Mouse (Mus musculus): Measurements from ENCODE around the gene Fut11.
"Not testable (repeated sequence)": the region's sequence is repeated elsewhere in the genome, so short reads cannot be mapped to it uniquely, and the experiment has no call there.

The Fut11 gene

DNA sequence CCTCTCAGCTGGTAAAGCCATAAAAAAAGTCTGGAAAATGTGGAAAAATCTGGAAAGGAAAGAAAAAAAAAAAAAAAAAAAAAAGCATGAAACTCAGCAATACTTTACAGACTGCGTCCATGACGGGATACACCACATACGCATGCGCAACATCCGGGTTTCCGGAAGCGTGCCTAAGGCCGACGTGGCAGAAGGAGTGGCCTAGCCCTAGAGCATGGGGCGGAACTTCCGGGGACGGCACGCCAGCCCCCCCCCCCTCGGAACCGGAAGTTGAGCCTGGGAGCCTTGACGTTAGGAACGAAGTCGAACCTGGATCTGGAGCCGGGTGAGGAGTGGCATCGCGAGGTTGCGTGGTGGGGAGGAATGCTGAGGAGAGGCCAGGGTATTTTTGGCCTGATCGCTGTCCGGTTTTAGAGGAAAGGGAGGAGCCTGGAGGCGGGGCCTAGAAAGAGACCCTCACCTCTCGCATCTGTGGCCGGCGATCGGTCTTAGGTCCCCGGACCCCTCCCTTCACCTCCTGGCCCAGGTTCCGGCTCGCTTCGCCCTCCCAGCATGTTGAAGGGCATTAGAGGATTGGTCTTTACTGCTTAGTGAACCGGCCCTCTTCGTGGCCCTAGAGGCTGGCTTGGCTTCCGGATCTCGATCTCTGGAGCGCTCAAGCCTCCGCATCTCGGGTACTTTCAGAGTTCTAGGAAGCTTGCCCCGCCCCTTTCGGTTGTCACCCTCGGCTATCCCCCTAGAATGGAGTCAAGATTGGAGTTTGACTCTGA lies 20.5 kb upstream of the Fut11 start, which contains the start of gene Sec24c:
TSS of gene Sec24c (plus strand) at position 245 of the 770 bp plus-strand sequence.
- peak; percentile 92 to 99 for DNase-seq (ENCODE audit: low spot score in 2 of 2)

DNA sequence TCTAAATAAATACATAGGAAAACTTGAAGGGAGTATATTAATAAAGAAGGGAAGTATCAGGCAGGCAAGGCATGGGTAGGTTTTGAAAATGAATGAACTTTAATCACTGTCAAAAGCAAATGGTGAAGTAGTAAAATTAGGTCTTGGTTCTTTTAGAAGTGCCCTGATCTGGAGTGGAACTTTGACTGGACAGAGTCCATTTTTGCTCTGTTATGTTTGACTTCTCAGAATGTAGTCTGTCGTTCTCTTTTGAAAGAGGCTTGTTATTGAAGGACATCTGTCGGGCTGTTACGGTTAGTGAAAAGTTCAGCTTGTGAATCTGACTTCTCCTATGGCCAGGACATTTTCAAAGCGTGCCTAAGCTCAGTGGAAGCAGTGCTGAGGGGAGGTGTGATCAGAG lies 16.9 kb upstream of the Fut11 start:
- DNase-seq (ENCODE audit: low spot score in 2 of 2), result no peak

GRCm38 (mm10) chr14:20681742-20682141 lies 13.0 kb upstream of the Fut11 start:
- no peak for DNase-seq (ENCODE audit: low spot score in 2 of 2)

DNA sequence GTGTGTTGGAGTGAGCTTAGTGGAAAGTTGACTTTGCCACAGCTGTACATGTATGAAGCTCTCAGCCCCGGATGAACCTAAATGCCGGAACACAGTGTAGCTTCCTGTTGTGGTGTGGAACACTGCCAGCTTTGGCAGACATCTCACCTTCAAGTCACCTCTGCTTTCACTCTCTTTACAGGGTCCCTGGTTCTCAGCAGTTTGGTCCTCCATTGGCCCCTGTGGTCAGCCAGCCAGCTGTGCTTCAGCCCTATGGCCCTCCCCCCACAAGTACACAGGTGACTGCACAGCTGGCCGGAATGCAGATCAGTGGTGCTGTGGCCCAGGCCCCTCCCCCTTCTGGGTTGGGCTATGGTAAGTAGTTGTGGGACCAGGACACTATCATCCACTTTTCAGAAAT lies 12.3 kb upstream of the Fut11 start:
- no peak for DNase-seq (ENCODE audit: low spot score in 2 of 2)

DNA sequence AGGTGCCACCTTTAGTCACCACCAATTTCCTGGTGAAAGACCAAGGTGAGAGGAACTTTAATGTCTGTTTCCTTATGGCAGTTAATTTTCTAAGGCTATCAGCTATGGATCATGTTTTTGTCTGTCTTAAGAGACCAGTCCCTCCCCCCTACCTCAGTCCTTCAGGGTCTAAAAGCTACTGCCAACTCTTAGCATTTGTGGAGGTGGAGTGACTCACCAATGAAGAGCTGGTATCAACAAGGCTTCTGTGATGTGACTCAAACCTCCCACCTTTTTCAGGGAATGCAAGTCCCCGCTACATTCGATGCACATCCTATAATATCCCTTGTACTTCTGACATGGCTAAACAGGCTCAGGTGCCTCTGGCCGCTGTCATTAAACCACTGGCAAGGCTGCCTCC lies 8.2 kb upstream of the Fut11 start:
- DNase-seq (ENCODE audit: low spot score in 2 of 2), result peak; percentile 48

DNA sequence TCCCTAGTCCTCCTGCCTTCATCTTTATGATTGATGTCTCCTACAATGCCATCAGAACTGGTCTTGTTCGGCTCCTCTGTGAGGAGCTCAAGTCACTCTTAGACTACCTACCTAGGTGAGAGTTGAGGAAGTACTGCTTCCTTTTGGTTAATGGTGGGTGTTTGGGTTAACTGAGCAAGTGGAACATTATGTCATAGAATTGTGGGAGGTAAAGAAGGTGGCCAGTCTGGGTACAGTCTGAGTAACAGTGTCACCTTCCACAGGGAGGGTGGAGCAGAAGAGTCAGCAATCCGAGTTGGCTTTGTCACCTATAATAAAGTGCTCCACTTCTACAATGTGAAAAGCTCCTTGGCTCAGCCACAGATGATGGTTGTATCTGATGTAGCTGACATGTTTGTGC lies 5.8 kb upstream of the Fut11 start:
- DNase-seq (ENCODE audit: low spot score in 2 of 2), result no peak

GRCm38 (mm10) chr14:20691772-20692171 lies 3.0 kb upstream of the Fut11 start:
- no peak for DNase-seq (ENCODE audit: low spot score in 2 of 2)

GRCm38 (mm10) chr14:20693589-20694101 lies 1.1 kb upstream of the Fut11 start:
- no peak for DNase-seq (ENCODE audit: low spot score in 2 of 2)

- DNase-seq (ENCODE audit: low spot score in 2 of 2), result peak in 1 of 2 experiments; percentile 23
Measured at GRCm38 (mm10) chr14:20694185-20694883, 434 bp upstream of the Fut11 start.

DNA sequence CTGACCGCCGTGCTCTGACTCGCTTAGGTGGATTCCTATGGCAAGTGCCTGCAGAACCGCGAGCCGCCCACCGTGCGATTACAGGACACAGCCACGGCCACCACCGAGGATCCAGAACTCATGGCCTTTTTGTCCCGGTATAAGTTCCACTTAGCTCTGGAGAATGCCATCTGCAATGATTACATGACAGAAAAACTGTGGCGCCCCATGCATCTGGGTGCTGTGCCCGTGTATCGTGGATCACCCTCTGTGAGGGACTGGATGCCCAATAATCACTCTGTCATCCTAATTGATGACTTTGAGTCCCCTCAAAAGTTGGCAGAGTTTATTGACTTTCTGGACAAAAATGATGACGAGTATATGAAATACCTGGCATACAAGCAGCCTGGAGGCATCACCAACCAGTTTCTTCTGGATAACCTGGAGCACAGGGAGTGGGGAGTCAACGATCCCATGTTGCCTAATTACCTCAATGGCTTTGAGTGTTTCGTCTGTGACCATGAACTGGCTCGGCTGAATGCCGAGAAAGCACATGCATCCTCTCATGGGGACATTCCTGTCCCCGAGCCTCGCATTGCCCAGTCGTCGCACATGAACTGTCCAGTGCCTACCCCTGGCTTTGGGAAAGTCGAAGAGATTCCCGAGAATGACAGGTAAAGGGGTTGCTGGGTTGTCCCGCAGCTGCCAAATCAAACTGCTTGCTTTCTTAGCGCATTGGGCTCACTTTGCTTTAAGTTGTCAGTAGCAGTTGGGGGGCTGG lies 1.2 kb downstream of the Fut11 start:
- peak in 1 of 2 experiments; percentile 39 for DNase-seq (ENCODE audit: low spot score in 2 of 2)

GRCm38 (mm10) chr14:20696986-20697385 lies 2.2 kb downstream of the Fut11 start:
- peak; percentile 74 to 76 for DNase-seq (ENCODE audit: low spot score in 2 of 2)

GRCm38 (mm10) chr14:20698515-20698914 lies 3.7 kb downstream of the Fut11 start:
- no peak for DNase-seq (ENCODE audit: low spot score in 2 of 2)

- no peak for DNase-seq (ENCODE audit: low spot score in 2 of 2)
Measured at GRCm38 (mm10) chr14:20700362-20700761, 5.6 kb downstream of the Fut11 start.

DNA sequence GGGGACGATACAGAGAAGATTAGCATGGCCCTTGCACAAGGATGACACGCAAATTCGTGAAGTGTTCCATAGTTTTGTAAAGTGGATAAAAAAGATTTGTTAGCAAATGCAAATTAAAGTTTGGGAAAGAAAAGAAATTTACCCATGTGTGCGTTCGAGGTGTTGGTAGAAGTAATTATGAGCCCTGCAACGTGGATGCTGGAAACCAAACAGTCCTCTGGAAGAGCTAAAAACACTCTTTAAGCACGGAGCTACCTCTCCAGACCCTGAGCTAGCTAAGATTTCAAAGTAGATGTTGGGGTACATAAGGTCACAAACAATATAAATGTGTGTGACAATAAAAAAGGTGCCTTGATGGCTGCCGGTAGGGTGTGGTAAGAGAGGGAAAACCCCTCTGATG lies 6.8 kb downstream of the Fut11 start:
- no peak for DNase-seq (ENCODE audit: low spot score in 2 of 2)

- no peak for DNase-seq (ENCODE audit: low spot score in 2 of 2)
Measured at GRCm38 (mm10) chr14:20702096-20702740, 7.5 kb downstream of the Fut11 start.

DNA sequence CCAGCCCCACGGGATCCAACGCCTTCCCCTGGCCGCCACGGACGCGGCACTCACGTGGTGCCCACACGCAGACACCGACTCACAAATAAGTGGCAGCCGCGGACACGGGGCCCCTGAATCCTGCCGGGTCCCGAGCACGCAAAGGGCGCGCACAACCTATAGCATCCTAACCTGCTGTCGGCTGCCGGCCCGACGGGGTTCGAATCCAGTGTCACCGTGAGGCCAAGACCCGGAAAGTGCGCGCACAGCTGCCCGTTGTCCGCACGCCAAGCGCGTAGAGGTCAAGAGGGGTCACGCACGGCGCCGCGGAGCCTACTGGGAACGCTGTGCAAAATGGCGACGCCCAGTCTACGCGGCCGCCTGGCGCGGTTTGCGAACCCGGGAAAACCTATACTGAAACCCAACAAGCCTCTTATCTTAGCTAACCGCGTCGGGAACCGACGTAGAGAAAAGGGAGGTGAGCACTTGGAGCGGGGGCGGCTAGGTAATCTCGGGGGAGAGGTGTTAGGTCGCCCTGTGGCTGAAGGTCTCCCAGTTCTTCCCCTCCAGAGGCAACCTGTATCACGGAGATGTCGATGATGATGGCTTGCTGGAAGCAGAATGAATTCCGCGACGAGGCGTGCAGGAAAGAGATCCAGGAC lies 8.1 kb downstream of the Fut11 start, which contains the start of gene Chchd1:
TSS of gene Chchd1 (plus strand) at position 266 of the 641 bp plus-strand sequence.
- DNase-seq (ENCODE audit: low spot score in 2 of 2), result peak; percentile 94

GRCm38 (mm10) chr14:20703461-20703860 lies 8.7 kb downstream of the Fut11 start:
- not testable (repeated sequence) for DNase-seq (ENCODE audit: low spot score in 2 of 2)

DNA sequence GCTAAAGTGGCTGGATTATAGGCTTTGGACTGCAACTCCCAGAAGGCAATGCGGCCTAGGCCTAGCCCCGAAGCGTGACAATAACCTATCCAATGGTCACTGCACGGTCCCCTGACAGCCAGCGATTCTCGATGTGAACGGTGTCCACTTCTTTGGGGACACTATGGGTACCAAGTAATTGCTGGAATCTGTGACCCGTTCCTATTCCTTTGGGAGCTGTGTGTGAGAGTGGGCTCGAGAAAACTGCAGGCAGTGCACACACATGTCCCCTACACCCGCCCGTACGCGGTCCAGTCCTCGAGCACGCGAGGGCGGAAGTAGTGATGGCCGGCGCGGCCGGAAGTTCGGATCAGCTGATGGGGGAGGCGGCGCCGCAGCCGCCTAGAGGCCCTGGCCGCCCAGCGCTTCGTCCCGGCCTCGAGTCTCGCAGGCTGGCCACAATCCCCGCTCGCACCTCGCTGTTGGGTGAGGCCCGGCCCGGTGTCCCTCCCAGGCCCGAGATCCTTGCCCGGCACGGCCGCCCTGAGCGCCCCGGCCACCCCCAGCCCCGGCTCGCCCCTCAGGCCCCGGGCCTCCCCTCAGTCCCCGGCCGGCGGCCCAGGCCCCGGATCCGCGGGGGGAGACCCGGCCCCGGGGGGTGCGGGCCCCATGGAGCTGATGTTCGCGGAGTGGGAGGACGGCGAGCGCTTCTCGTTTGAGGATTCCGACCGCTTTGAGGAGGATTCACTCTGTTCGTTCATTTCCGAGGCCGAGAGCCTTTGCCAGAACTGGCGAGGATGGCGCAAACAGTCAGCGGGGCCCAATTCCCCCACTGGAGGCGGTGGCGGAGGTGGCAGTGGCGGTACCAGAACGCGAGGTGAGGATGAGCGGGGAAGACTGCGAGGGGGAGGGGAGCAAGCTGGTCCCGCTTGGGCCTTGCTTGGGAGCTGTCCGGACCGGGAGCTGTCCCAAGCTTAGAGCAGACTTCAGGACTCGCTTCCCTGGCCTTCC lies 12.7 kb downstream of the Fut11 start, which contains the start of gene Zswim8:
TSS of gene Zswim8 (plus strand) at position 352 of the 990 bp plus-strand sequence.
- peak; percentile 90 to 95 for DNase-seq (ENCODE audit: low spot score in 2 of 2)

DNA sequence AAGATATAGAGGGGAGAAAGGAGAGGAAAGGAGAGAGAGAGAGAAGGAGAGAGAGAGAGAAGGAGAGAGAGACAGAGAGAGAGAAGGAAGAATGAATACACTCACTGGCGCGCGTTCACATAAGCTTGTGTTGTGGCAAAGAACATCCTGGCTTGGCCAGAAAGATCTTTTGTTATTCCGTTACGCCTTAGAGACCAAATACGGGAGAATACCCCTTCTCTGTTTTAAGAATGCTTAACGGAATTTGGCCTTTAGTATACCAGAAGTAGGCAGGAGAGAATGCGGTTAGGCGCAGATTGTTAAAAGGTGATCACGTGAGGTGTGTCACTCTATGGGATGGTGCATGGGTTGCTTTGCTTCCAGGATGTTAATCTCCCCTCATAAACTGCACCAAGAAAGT lies 13.5 kb downstream of the Fut11 start:
- no peak for DNase-seq (ENCODE audit: low spot score in 2 of 2)

GRCm38 (mm10) chr14:20713832-20714231 lies 19.1 kb downstream of the Fut11 start:
- no peak for DNase-seq (ENCODE audit: low spot score in 2 of 2)
